Mouse (Mus musculus): ENCODE results near the gene Ttbk2. TPM values are rescaled to one million over a fixed set of nuclear protein-coding genes. Genes with fewer than 3 reads are reported as not detected.

The Ttbk2 gene
- polyA plus RNA-seq, 1 experiment: 1.6 TPM

DNA sequence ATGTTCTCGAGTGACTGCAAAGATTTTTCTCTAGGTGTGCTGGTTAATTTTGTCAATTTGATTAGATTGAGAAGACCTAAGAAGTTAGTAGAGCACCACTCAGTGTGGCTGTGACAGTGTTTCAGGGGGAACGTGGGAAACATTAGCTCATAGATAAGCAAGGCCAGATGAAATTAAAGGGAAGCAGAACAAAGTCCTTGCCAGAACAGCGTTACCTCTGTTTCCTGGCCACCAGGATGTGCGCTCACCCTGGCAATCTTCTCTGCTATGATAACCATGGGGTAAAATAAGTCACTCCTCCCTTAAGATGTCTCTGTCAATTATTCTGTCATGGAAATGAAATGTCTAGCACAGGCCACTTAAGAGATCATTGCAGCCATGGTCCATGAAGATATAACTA lies 6.4 kb downstream of the Ttbk2 start:
- 19% methylated on average over 4 of the region's 4 CpGs for WGBS
- Histone ChIP-seq H3K4me3 (ENCODE audit: low read depth, low read length) (no peak overlapping the region), H3K27ac (ENCODE audit: insufficient read depth, low read depth, low read length) (no peak overlapping the region), H3K27me3 (ENCODE audit: control insufficient read depth, insufficient read depth, low read length) (no peaks in the 10 kb centered on the region), H3K36me3 (ENCODE audit: control insufficient read depth, insufficient read depth, low read length) (no peaks in the 10 kb centered on the region), H3K4me1 (ENCODE audit: control insufficient read depth, insufficient read depth, insufficient read length, low read length) (no peaks in the 10 kb centered on the region)
- TF ChIP-seq CTCF (IDR thresholded peaks at IDR 0.05; ENCODE audit: extremely low read depth, insufficient read length, insufficient replicate concordance, low read depth, low read length): no peak
- no peak for TF ChIP-seq POLR2A (IDR thresholded peaks at IDR 0.05; ENCODE audit: low read depth, low read length)

DNA sequence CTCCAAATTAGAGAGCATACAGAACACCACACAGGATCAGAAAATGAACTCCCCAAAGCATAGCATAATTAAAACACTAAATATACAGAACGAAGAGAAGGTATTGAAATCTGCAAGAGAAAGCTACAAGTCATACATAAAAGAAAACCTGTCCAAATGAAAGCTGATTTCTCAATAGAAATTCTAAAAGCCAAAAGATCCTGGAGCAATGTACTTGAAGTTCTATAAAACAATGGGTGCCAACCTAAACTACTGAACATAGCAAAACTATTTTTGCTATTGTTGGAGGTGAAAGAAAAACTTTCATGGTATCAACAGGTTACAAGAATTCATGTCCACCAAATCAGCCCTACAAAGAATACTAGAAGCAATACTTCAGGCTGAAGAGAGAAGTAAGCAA lies 9.2 kb downstream of the Ttbk2 start:
- Histone ChIP-seq H3K36me3 (ENCODE audit: control insufficient read depth, insufficient read depth, low read length) (no peaks in the 10 kb centered on the region), H3K4me3 (ENCODE audit: low read depth, low read length) (no peak overlapping the region), H3K4me1 (ENCODE audit: control insufficient read depth, insufficient read depth, insufficient read length, low read length) (no peaks in the 10 kb centered on the region), H3K27me3 (ENCODE audit: control insufficient read depth, insufficient read depth, low read length) (no peaks in the 10 kb centered on the region), H3K27ac (ENCODE audit: insufficient read depth, low read depth, low read length) (no peak overlapping the region)
- WGBS: 85% methylated on average over 1 of the region's 1 CpGs
- TF ChIP-seq CTCF (IDR thresholded peaks at IDR 0.05; ENCODE audit: extremely low read depth, insufficient read length, insufficient replicate concordance, low read depth, low read length) (no peak), POLR2A (IDR thresholded peaks at IDR 0.05; ENCODE audit: low read depth, low read length) (no peak)

DNA sequence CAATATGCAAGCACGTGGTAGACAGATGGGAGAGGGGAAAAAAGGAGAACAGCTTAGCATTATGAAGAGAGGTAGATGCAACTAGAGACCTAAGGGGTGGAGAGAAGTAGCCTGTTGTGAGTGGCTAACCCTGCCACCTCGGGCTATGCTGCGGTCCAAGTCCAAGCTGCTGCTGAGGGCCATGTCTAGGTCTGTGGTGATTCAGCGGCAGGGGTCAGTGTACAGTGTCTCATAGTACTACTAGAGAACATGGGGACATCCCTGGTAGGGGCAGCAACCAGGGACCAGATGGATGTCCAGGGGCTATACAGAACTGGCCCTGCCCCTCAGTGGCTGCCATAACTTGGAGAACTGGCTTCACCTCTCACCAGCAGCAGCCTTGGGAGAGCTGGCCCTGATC lies 15.2 kb downstream of the Ttbk2 start:
- H3K4me3 ChIP-seq (ENCODE audit: low read depth, low read length): no peak overlapping the region
- H3K36me3 ChIP-seq (ENCODE audit: control insufficient read depth, insufficient read depth, low read length): no peaks in the 10 kb centered on the region
- TF ChIP-seq POLR2A (IDR thresholded peaks at IDR 0.05; ENCODE audit: low read depth, low read length): no peak
- 91% methylated on average over 4 of the region's 4 CpGs for WGBS
- H3K4me1 ChIP-seq (ENCODE audit: control insufficient read depth, insufficient read depth, insufficient read length, low read length): no peaks in the 10 kb centered on the region
- no peak overlapping the region for H3K27ac ChIP-seq (ENCODE audit: insufficient read depth, low read depth, low read length)
- no peaks in the 10 kb centered on the region; the same call in 1 of the 2 replicates for H3K27me3 ChIP-seq (ENCODE audit: control insufficient read depth, insufficient read depth, low read length)

DNA sequence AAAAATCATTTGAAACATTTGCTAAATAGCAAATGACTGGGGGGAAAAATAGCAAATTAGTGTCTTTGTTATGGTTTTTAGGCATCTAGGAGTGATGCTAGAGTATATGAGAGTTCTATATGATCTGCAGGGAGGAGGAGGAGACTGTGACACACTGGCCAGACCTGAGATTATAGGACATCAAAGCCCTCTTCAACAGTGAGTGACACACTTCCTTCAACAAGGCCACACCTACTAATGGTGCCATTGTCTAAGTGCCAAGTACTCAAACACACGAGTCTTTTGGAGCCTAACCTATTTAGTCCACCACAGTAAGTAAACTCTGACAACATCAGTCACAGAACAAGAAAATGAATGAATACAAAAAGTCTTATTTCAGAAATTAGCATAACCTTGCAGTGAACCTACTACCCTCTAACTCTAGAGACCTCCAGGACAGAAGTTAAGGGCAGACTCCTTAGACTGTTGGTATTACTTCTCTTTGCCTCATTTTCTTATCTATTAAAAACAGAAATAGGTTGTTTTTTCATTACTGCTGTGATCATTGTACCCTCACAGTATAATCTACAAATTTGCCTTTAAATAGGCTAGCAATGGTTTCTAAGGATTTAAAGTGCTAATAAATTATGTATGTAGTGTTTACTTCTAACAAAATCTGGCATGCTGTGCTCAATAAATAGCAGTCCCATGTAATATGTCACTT lies 23.3 kb downstream of the Ttbk2 start:
- H3K4me1 ChIP-seq (ENCODE audit: control insufficient read depth, insufficient read depth, insufficient read length, low read length): no peaks in the 10 kb centered on the region
- H3K27me3 ChIP-seq (ENCODE audit: control insufficient read depth, insufficient read depth, low read length): no peaks in the 10 kb centered on the region; the same call in 1 of the 2 replicates
- 10% methylated on average over 1 of the region's 1 CpGs for WGBS
- TF ChIP-seq POLR2A (IDR thresholded peaks at IDR 0.05; ENCODE audit: low read depth, low read length): no peak
- TF ChIP-seq CTCF (IDR thresholded peaks at IDR 0.05; ENCODE audit: extremely low read depth, insufficient read length, insufficient replicate concordance, low read depth, low read length): no peak
- H3K27ac ChIP-seq (ENCODE audit: insufficient read depth, low read depth, low read length): no peak overlapping the region
- H3K36me3 ChIP-seq (ENCODE audit: control insufficient read depth, insufficient read depth, low read length): no peaks in the 10 kb centered on the region
- H3K4me3 ChIP-seq (ENCODE audit: low read depth, low read length): no peak overlapping the region

DNA sequence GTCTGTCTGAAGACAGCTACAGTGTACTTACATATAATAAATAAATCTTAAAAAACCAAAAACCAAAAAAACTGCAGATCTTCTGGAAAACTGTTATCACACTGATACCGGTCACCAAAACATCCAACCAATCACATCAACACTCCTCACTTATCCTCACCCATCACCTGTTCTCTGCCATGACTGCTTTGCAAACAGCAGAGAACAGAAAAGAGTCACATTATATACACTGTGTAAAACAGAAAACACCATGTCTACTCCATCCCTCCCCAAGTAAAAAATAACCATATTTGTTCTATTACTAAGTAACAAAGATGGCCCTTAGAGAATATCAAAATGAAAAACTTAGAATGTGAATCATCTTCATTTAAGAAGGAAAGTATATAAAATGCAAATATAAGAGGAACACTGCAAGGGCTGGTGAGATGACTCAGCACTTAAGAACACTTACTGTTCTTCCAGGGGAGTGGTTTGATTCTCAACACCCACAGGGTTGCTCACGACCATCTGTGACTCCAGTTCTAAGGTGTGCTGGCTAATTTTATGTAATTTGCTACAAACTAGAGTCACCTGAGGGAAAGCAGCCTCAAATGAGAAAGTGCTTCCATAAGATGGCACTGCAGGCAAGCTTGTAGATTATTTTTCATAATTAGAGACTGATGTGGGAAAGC lies 80.0 kb downstream of the Ttbk2 start:
- WGBS: 81% methylated on average over 2 of the region's 2 CpGs

DNA sequence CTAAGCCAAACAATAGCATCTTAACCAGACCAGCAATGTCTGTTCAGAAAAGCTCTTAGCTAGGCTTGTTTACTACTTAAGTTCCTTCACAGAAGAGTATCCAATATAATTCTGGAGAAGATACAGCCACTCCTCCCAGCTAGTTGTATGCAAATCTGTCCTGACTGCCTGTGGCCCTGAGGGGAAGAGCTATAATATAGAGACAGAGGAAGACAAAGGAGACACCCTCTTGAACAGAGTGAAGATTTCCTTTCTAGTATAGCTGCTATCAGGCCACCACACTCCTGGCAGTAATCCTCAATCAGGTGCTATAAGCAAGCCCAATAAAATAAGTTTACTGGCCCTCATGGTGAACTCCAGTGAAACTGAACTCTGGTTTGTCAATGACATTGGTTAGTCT lies 88.5 kb downstream of the Ttbk2 start:
- H3K27ac ChIP-seq (ENCODE audit: insufficient read depth, low read depth, low read length): no peak overlapping the region
- TF ChIP-seq POLR2A (IDR thresholded peaks at IDR 0.05; ENCODE audit: low read depth, low read length) (no peak), CTCF (IDR thresholded peaks at IDR 0.05; ENCODE audit: extremely low read depth, insufficient read length, insufficient replicate concordance, low read depth, low read length) (no peak)
- no peak overlapping the region for H3K4me3 ChIP-seq (ENCODE audit: low read depth, low read length)
- H3K4me1 ChIP-seq (ENCODE audit: control insufficient read depth, insufficient read depth, insufficient read length, low read length): no peaks in the 10 kb centered on the region
- no peaks in the 10 kb centered on the region for H3K36me3 ChIP-seq (ENCODE audit: control insufficient read depth, insufficient read depth, low read length)
- H3K27me3 ChIP-seq (ENCODE audit: control insufficient read depth, insufficient read depth, low read length): no peaks in the 10 kb centered on the region

More for the DNA sequence above, 80.0 kb downstream of the Ttbk2 start:
- no peaks in the 10 kb centered on the region for H3K36me3 ChIP-seq (ENCODE audit: control insufficient read depth, insufficient read depth, low read length)
- no peaks in the 10 kb centered on the region for H3K27me3 ChIP-seq (ENCODE audit: control insufficient read depth, insufficient read depth, low read length)
- TF ChIP-seq POLR2A (IDR thresholded peaks at IDR 0.05; ENCODE audit: low read depth, low read length) (no peak), CTCF (IDR thresholded peaks at IDR 0.05; ENCODE audit: extremely low read depth, insufficient read length, insufficient replicate concordance, low read depth, low read length) (no peak)
- H3K4me3 ChIP-seq (ENCODE audit: low read depth, low read length): no peak overlapping the region
- no peaks in the 10 kb centered on the region for H3K4me1 ChIP-seq (ENCODE audit: control insufficient read depth, insufficient read depth, insufficient read length, low read length)
- no peak overlapping the region for H3K27ac ChIP-seq (ENCODE audit: insufficient read depth, low read depth, low read length)

DNA sequence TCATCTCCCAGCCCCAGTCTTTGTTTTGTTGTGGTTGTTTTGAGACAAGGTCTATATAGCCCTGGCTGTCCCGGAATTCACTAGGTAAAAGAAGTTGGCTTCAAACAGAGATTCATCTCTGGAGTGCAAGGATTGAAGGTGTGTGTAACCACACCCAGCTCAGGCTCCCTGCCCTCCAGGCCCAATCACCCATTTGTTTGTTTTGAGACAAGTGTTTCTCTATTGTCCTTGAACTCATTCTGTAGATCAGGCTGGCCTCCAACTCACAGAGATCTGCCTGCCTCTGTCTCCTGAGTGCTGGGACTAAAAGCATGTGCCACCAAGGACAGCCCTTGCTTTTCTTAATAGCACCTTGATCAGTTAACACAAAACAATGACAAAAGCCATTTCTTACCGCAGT lies 102.4 kb downstream of the Ttbk2 start:
- TF ChIP-seq POLR2A (IDR thresholded peaks at IDR 0.05; ENCODE audit: low read depth, low read length) (no peak), CTCF (IDR thresholded peaks at IDR 0.05; ENCODE audit: extremely low read depth, insufficient read length, insufficient replicate concordance, low read depth, low read length) (no peak)
- Histone ChIP-seq H3K36me3 (ENCODE audit: control insufficient read depth, insufficient read depth, low read length) (peaks cover 3% of the 10 kb centered on the region; the same call in 1 of the 2 replicates), H3K4me1 (ENCODE audit: control insufficient read depth, insufficient read depth, insufficient read length, low read length) (no peaks in the 10 kb centered on the region), H3K27ac (ENCODE audit: insufficient read depth, low read depth, low read length) (no peak overlapping the region), H3K27me3 (ENCODE audit: control insufficient read depth, insufficient read depth, low read length) (no peaks in the 10 kb centered on the region), H3K4me3 (ENCODE audit: low read depth, low read length) (no peak overlapping the region)
- 94% methylated on average over 2 of the region's 2 CpGs for WGBS

All from small intestine, adult 2 months (tissue).